Mouse (Mus musculus): Measurements from ENCODE around the gene Dgka. TPM values are rescaled to one million over a fixed set of nuclear protein-coding genes. Genes with fewer than 3 reads are reported as not detected.
"Not testable (repeated sequence)": the region's sequence is repeated elsewhere in the genome, so short reads cannot be mapped to it uniquely, and the experiment has no call there.

Gene Dgka
- polyA plus RNA-seq, 1 experiment from 2014 or later, result 12.3 TPM

DNA sequence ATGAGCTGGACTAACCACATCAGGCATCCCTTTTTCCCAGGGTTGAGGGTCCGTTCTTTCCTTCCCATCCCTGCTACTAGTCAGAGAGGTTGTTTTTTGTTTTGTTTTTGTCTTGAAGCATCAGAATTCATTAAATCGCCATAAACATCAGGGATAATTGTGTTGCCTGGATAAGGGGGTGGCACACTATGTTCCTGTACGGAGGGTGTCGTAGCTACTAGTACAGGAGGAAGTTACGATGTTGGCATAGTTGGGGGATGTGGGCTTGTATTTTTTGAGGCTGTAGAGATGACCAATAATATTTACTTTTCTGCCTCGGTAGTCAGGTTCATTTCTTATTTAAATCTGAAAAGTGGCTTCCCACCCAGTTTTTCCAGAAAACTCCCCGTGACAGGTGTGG lies 1.4 kb downstream of the Dgka start:
- Histone ChIP-seq H3K4me1 (ENCODE audit: control insufficient read depth, insufficient read depth, low read length) (peaks cover 22% of the 10 kb centered on the region), H3K27ac (ENCODE audit: low read length) (peak overlapping the region; percentile 55; the same call in 1 of the 2 replicates), H3K27me3 (ENCODE audit: control insufficient read depth, insufficient read depth, low read length) (no peaks in the 10 kb centered on the region), H3K4me2 (ENCODE audit: low read depth, low read length) (peak overlapping the region; percentile 88), H3K4me3 (ENCODE audit: low read length) (peak overlapping the region; percentile 70), H3K9ac (ENCODE audit: low read length) (peak overlapping the region; percentile 80), H3K36me3 (ENCODE audit: control insufficient read depth, insufficient read depth) (no peaks in the 10 kb centered on the region), H3K9me3 (replicated peaks; ENCODE audit: control insufficient read depth, low read length) (no peaks in the 10 kb centered on the region)
- ATAC-seq (replicated peaks; ENCODE audit: extremely low read depth, insufficient read depth, low FRiP score), result no peak
- 2% methylated on average over 7 of the region's 7 CpGs for WGBS

DNA sequence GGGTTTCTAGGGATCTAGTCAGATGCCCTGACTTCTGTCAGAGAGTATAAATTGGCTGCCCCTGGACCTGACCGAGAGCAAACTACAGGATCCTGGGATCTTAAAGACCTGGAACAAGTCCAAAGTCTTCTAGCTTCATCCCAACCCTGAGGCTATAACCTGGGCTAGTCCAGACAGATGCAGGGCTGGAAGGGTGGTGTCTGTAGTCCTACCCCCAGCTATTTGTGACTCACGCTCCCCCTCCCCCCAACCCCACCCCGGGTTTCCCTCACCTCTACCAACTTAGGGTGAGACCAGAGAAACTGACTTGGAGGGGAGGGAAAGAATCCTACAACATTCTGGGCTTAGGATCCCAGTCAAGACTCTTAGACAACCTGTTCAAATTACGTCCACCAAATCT lies 2.0 kb downstream of the Dgka start:
- Histone ChIP-seq H3K36me3 (ENCODE audit: control insufficient read depth, insufficient read depth) (no peaks in the 10 kb centered on the region), H3K9ac (ENCODE audit: low read length) (no peak overlapping the region; the same call in none of the 2 replicates), H3K4me3 (ENCODE audit: low read length) (peak overlapping the region; percentile 70), H3K27ac (ENCODE audit: low read length) (no peak overlapping the region), H3K27me3 (ENCODE audit: control insufficient read depth, insufficient read depth, low read length) (no peaks in the 10 kb centered on the region), H3K4me2 (ENCODE audit: low read depth, low read length) (peak overlapping the region; percentile 88), H3K4me1 (ENCODE audit: control insufficient read depth, insufficient read depth, low read length) (peaks cover 25% of the 10 kb centered on the region), H3K9me3 (replicated peaks; ENCODE audit: control insufficient read depth, low read length) (no peaks in the 10 kb centered on the region)
- no peak for ATAC-seq (replicated peaks; ENCODE audit: extremely low read depth, insufficient read depth, low FRiP score)
- WGBS, result 26% methylated on average over 4 of the region's 4 CpGs

DNA sequence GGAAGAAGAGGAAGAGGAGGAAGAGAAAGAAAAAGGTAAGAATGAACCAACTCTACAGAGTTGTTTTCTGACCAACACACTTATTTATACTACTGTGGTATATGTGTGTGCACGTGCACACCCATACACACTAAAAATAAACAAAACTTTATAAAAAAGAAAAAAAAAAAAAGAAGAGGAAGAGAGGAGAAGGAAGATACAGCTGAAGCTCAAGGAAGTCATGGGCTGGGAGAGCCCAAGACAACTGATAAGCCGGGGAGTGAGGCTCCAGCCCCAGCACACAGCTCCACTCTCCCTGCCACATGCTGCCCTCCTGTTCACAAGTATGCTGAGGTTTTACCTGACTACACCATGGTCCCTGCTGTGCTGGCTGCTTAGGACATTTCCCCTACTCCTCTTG lies 4.4 kb downstream of the Dgka start:
- WGBS, result 46% methylated on average over 2 of the region's 2 CpGs

DNA sequence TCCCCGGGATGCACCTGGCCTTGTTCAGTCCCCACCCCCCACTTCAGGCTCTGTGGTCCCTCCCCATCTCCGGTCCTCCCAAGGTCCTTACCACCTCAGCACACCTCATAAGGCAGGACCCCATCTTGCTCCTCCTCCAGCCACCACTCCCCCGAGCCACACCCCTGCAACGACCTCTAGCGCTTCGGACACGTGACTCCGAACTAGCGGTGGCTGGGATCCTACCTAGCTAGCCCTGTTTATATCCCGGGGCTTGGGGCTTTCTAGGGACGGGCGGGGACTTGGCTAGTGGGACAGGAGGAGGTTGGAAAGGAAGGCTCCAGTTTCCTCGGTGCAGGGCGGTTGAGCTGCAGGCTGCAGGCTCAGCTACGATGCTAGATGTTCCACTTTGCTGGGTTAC lies 7.2 kb downstream of the Dgka start:
- Histone ChIP-seq H3K9me3 (replicated peaks; ENCODE audit: control insufficient read depth, low read length) (peaks cover 2% of the 10 kb centered on the region; the same call in 1 of the 2 replicates), H3K36me3 (ENCODE audit: control insufficient read depth, insufficient read depth) (peaks cover 18% of the 10 kb centered on the region), H3K9ac (ENCODE audit: low read length) (peak overlapping the region; percentile 38; the same call in 1 of the 2 replicates), H3K4me2 (ENCODE audit: low read depth, low read length) (peak overlapping the region; percentile 59), H3K27me3 (ENCODE audit: control insufficient read depth, insufficient read depth, low read length) (no peaks in the 10 kb centered on the region), H3K4me3 (ENCODE audit: low read length) (peak overlapping the region; percentile 34), H3K4me1 (ENCODE audit: control insufficient read depth, insufficient read depth, low read length) (peaks cover 8% of the 10 kb centered on the region), H3K27ac (ENCODE audit: low read length) (no peak overlapping the region)
- 8% methylated on average over 15 of the region's 15 CpGs for WGBS
- ATAC-seq (replicated peaks; ENCODE audit: extremely low read depth, insufficient read depth, low FRiP score), result peak; percentile 60; the same call in 1 of the 2 replicates

More for the DNA sequence above, 4.4 kb downstream of the Dgka start:
- Histone ChIP-seq H3K27me3 (ENCODE audit: control insufficient read depth, insufficient read depth, low read length) (no peaks in the 10 kb centered on the region), H3K9me3 (replicated peaks; ENCODE audit: control insufficient read depth, low read length) (no peaks in the 10 kb centered on the region), H3K9ac (ENCODE audit: low read length) (no peak overlapping the region), H3K4me3 (ENCODE audit: low read length) (no peak overlapping the region), H3K4me2 (ENCODE audit: low read depth, low read length) (no peak overlapping the region), H3K4me1 (ENCODE audit: control insufficient read depth, insufficient read depth, low read length) (peaks cover 25% of the 10 kb centered on the region), H3K36me3 (ENCODE audit: control insufficient read depth, insufficient read depth) (no peaks in the 10 kb centered on the region), H3K27ac (ENCODE audit: low read length) (no peak overlapping the region)
- ATAC-seq (replicated peaks; ENCODE audit: extremely low read depth, insufficient read depth, low FRiP score), result no peak

DNA sequence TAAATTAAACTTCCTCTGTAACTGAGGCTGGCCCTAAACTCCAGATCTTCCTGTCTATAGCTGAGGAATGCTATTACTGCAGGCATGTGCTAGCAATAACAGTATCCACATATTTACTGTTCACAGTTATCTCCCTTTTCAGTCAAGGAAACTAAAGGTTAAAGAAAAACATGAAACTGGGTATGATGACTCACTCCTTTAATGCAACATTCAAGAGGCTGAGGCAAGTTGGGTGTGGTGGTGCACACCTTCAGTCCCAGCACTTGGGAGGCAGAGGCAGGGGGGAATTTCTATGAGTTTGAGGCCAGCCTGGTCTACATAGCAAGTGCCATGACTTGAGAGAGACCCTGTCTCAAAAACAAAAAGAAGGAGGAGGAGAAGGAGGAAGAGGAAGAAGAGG lies 12.7 kb downstream of the Dgka start:
- H3K9me3 ChIP-seq (replicated peaks; ENCODE audit: control insufficient read depth, low read length), result peaks cover 2% of the 10 kb centered on the region; the same call in 1 of the 2 replicates
- H3K9ac ChIP-seq (ENCODE audit: low read length), result no peak overlapping the region
- H3K27ac ChIP-seq (ENCODE audit: low read length), result no peak overlapping the region
- no peak for ATAC-seq (replicated peaks; ENCODE audit: extremely low read depth, insufficient read depth, low FRiP score)
- H3K4me2 ChIP-seq (ENCODE audit: low read depth, low read length), result no peak overlapping the region
- H3K4me1 ChIP-seq (ENCODE audit: control insufficient read depth, insufficient read depth, low read length), result no peaks in the 10 kb centered on the region
- no peak overlapping the region for H3K4me3 ChIP-seq (ENCODE audit: low read length)
- peaks cover 23% of the 10 kb centered on the region for H3K36me3 ChIP-seq (ENCODE audit: control insufficient read depth, insufficient read depth)
- H3K27me3 ChIP-seq (ENCODE audit: control insufficient read depth, insufficient read depth, low read length), result no peaks in the 10 kb centered on the region

DNA sequence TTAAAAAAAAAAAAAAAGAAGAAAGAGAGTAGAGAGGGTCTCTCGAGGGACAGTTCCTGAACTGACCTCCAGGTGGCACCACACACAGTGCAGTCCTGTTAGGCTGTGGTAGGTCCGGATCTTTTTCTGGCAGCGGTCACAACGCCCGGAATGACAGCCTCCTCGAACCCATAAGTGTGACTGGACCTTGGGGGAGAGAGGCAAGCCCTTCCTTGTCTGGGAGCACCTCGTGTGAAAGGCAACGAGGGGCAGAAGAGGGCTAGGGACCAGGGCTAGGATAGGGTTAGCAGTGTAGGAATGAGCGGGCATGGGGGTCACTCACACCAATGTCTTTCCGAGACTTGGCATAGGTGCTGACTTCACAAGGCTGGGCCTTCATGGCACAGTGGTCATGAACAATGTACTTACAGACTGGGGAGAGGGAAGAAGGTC lies 13.6 kb downstream of the Dgka start:
- peak overlapping the region; percentile 32; the same call in 1 of the 2 replicates for H3K4me2 ChIP-seq (ENCODE audit: low read depth, low read length)
- no peak overlapping the region for H3K27ac ChIP-seq (ENCODE audit: low read length)
- ATAC-seq (replicated peaks; ENCODE audit: extremely low read depth, insufficient read depth, low FRiP score), result peak; percentile 52; the same call in 1 of the 2 replicates
- peaks cover 23% of the 10 kb centered on the region for H3K36me3 ChIP-seq (ENCODE audit: control insufficient read depth, insufficient read depth)
- no peaks in the 10 kb centered on the region for H3K4me1 ChIP-seq (ENCODE audit: control insufficient read depth, insufficient read depth, low read length)
- peaks cover 2% of the 10 kb centered on the region; the same call in 1 of the 2 replicates for H3K9me3 ChIP-seq (replicated peaks; ENCODE audit: control insufficient read depth, low read length)
- WGBS, result 18% methylated on average over 10 of the region's 10 CpGs
- no peaks in the 10 kb centered on the region for H3K27me3 ChIP-seq (ENCODE audit: control insufficient read depth, insufficient read depth, low read length)
- H3K9ac ChIP-seq (ENCODE audit: low read length), result no peak overlapping the region
- no peak overlapping the region for H3K4me3 ChIP-seq (ENCODE audit: low read length)

DNA sequence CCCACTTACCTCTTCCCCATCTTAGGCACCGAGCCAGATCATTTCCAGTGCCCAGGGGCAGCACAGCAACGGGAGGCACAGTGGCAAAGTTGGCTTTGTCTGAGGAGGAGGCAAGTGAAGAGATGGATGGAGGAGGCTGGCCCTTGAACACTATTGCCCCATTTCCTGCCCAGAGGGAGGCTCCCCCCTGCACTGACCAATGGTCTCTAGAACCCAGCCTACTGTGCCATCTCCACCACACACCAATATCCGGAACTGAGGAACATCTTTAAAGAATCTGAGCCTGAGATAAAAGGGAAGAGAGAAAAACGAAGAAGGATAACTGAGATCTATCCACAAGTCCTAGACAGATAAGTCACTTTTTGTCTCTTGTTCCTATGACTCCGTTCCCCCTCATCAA lies 16.6 kb downstream of the Dgka start:
- peaks cover 2% of the 10 kb centered on the region; the same call in 1 of the 2 replicates for H3K9me3 ChIP-seq (replicated peaks; ENCODE audit: control insufficient read depth, low read length)
- H3K4me3 ChIP-seq (ENCODE audit: low read length), result no peak overlapping the region
- no peak overlapping the region for H3K9ac ChIP-seq (ENCODE audit: low read length)
- no peaks in the 10 kb centered on the region for H3K4me1 ChIP-seq (ENCODE audit: control insufficient read depth, insufficient read depth, low read length)
- ATAC-seq (replicated peaks; ENCODE audit: extremely low read depth, insufficient read depth, low FRiP score), result no peak
- no peak overlapping the region for H3K4me2 ChIP-seq (ENCODE audit: low read depth, low read length)
- 69% methylated on average over 5 of the region's 5 CpGs for WGBS
- no peak overlapping the region for H3K27ac ChIP-seq (ENCODE audit: low read length)
- H3K36me3 ChIP-seq (ENCODE audit: control insufficient read depth, insufficient read depth), result peaks cover 12% of the 10 kb centered on the region
- H3K27me3 ChIP-seq (ENCODE audit: control insufficient read depth, insufficient read depth, low read length), result no peaks in the 10 kb centered on the region

DNA sequence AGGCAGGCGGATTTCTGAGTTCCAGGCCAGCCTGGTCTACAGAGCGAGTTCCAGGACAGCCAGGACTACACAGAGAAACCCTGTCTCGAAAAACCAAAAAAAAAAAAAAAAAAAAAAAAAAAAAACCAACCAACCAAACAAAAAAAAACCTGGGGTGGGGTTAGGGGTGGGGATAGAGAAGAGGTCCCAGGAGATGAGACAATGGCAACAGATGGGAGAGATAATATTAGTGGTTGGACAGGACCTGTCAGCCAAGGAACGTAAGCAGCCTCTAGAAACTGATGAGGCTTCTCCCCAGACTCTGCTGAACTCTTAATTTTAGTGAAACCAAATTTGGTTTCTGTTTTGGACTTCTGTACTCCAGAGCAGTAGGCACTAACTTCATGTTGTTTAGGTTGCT lies 19.2 kb downstream of the Dgka start:
- not testable (repeated sequence) for ATAC-seq (replicated peaks; ENCODE audit: extremely low read depth, insufficient read depth, low FRiP score); H3K9ac ChIP-seq (ENCODE audit: low read length); H3K4me1 ChIP-seq (ENCODE audit: control insufficient read depth, insufficient read depth, low read length); H3K36me3 ChIP-seq (ENCODE audit: control insufficient read depth, insufficient read depth); H3K4me2 ChIP-seq (ENCODE audit: low read depth, low read length); H3K27ac ChIP-seq (ENCODE audit: low read length); H3K27me3 ChIP-seq (ENCODE audit: control insufficient read depth, insufficient read depth, low read length); H3K9me3 ChIP-seq (replicated peaks; ENCODE audit: control insufficient read depth, low read length); H3K4me3 ChIP-seq (ENCODE audit: low read length)
- WGBS, result 76% methylated on average over 3 of the region's 4 CpGs

DNA sequence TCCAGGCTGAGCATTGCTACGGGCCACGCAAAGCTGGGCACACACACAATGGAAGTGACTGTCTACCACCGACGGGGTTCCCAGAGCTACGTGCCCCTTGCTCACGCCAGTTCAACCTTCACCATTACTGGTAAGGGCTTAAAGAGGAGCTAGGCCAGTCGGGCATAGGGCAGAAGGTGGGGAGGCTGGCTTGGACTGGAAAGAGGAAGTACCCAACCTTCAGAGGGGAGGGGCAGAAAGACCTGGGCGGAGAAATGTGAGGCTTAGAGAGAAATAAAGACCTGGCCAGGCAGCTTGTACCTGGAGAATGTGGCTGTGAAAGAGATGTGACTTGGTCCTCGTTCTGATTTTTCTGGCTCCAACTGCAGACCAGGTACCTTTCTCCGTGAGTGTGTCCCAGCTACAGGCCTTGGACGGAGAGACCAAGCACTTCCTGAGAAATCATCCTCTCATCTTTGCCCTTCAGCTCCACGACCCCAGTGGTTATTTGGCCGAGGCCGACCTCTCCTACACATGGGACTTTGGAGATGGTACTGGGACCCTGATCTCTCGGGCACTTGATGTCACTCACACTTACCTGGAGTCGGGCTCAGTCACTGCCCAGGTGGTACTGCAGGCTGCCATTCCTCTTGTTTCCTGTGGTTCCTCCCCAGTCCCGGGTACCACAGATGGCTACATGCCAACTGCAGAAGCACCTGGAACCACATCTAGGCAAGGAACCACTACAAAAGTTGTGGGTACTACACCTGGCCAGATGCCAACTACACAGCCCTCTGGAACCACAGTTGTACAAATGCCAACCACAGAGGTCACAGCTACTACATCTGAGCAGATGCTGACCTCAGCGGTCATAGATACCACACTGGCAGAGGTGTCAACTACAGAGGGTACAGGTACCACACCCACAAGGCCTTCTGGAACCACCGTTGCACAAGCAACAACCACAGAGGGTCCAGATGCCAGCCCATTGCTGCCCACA lies 28.8 kb downstream of the Dgka start:
- H3K9me3 ChIP-seq (replicated peaks; ENCODE audit: control insufficient read depth, low read length), result no peaks in the 10 kb centered on the region
- H3K36me3 ChIP-seq (ENCODE audit: control insufficient read depth, insufficient read depth), result 0 out of 2 replicates have a peak, but pooled peaks cover 5% of the 10 kb centered on the region
- no peak overlapping the region for H3K4me3 ChIP-seq (ENCODE audit: low read length)
- H3K27ac ChIP-seq (ENCODE audit: low read length), result no peak overlapping the region
- no peaks in the 10 kb centered on the region for H3K27me3 ChIP-seq (ENCODE audit: control insufficient read depth, insufficient read depth, low read length)
- no peaks in the 10 kb centered on the region for H3K4me1 ChIP-seq (ENCODE audit: control insufficient read depth, insufficient read depth, low read length)
- H3K4me2 ChIP-seq (ENCODE audit: low read depth, low read length), result no peak overlapping the region
- H3K9ac ChIP-seq (ENCODE audit: low read length), result no peak overlapping the region
- peak; percentile 41; the same call in 1 of the 2 replicates for ATAC-seq (replicated peaks; ENCODE audit: extremely low read depth, insufficient read depth, low FRiP score)
- 79% methylated on average over 19 of the region's 19 CpGs for WGBS
